Mouse (Mus musculus) heart, postnatal 0 days (tissue): Measurements from ENCODE around the gene Lta. TPM values are rescaled to one million over a fixed set of nuclear protein-coding genes. Genes with fewer than 3 reads are reported as not detected.
A peak's percentile ranks its signal among the peaks of the same experiment; 100 is the strongest.

Experiments used
- ATAC-seq: fragments of 200-750 bp; cut with Nextera tagmentation; 2 replicates; pipeline ENCODE4 v1.8.0; 2017; ENCODE audit warnings: low read depth, moderate number of reproducible peaks, moderate library complexity; ENCODE audit not compliant: insufficient read depth
- DNase-seq: peaks from one replicate; pipeline ENCODE4 v3.0.0-alpha.2; 2016; ENCODE audit warnings: low spot score
- H3K27ac ChIP-seq: fragments of 300-500 bp; sonication (generic); 2 replicates; pipeline ENCODE4 v1.5.1; 2014; ENCODE audit warnings: low read depth, mild to moderate bottlenecking
- H3K27me3 ChIP-seq: fragments of 300-500 bp; sonication (generic); 2 replicates; pipeline ENCODE4 v1.6.1; 2014; ENCODE audit warnings: low read length, mixed read lengths; ENCODE audit not compliant: control insufficient read depth, insufficient read depth
- H3K36me3 ChIP-seq: fragments of 300-500 bp; sonication (generic); replicated peaks from 2 replicates; pipeline ENCODE4 v1.6.1; 2014; ENCODE audit warnings: low read length, mixed read lengths; ENCODE audit not compliant: control insufficient read depth, insufficient read depth
- H3K4me1 ChIP-seq: fragments of 300-500 bp; sonication (generic); 2 replicates; pipeline ENCODE4 v1.6.1; 2014; ENCODE audit warnings: antibody characterized with exemption; ENCODE audit not compliant: control insufficient read depth, insufficient read depth
- H3K4me2 ChIP-seq: fragments of 300-500 bp; sonication (generic); 2 replicates; pipeline ENCODE4 v1.6.1; 2014; ENCODE audit warnings: low read depth, mild to moderate bottlenecking, low read length, moderate library complexity
- H3K4me3 ChIP-seq: fragments of 300-500 bp; sonication (generic); 2 replicates; pipeline ENCODE4 v1.5.1; 2014; ENCODE audit warnings: low read depth, low read length
- H3K9ac ChIP-seq: fragments of 300-500 bp; sonication (generic); replicated peaks from 2 replicates; pipeline ENCODE4 v1.6.1; 2014; ENCODE audit warnings: low read depth, low read length, mixed read lengths
- H3K9me3 ChIP-seq: fragments of 300-500 bp; sonication (generic); replicated peaks from 2 replicates; pipeline ENCODE4 v1.6.1; 2016; ENCODE audit warnings: low read length; ENCODE audit not compliant: control insufficient read depth
- CTCF ChIP-seq: IDR thresholded peaks from 2 replicates; pipeline ENCODE4 v1.5.1; 2016; ENCODE audit warnings: antibody characterized with exemption, control low read depth, low read depth
- EP300 ChIP-seq: IDR thresholded peaks from 2 replicates; pipeline ENCODE4 v1.6.1; 2016; ENCODE audit warnings: antibody characterized with exemption, low read depth
- WGBS: fragments of 180-500 bp; shearing (Covaris S2); extraction: QIAGEN DNeasy Blood & Tissue Kit; methylation state at CpG from one replicate; pipeline ENCODE4 v1.1.7; 2014; 5-methylcytosine and 5-hydroxymethylcytosine counted together
- polyA plus RNA-seq: library from polyadenylated mRNA; unstranded; fragments of >200 nt; fragmentation: Nextera tagmentation; extraction: Ambion mirVana; gene quantifications from 2 replicates; pipeline ENCODE4 v1.2.1, GENCODE M21; 2015
- total RNA-seq: library from RNA; depleted of rRNA; stranded (reverse); fragments of >200 nt; gene quantifications from 2 replicates; pipeline ENCODE4 v1.2.3, GENCODE M21; 2014; ENCODE audit warnings: low replicate concordance; rRNA removed

The Lta gene
- total RNA-seq: not detected in 2 replicates
- not detected in 2 replicates for polyA plus RNA-seq

GRCm38 (mm10) chr17:35204494-35205379 is at the start of gene Lta:
Lta (minus strand) TSS chr17:35205351.
- no peaks in the 10 kb centered on the region for H3K4me1 ChIP-seq
- DNase-seq (no peak), ATAC-seq (no peak)
- H3K9me3 ChIP-seq: no peaks in the 10 kb centered on the region
- H3K4me2 ChIP-seq: no peak within 1 kb of the TSS
- peaks cover 46% of the 10 kb centered on the region for H3K27me3 ChIP-seq
- no peak within 1 kb of the TSS for H3K9ac ChIP-seq
- TF ChIP-seq EP300 (no peak), CTCF (no peak)
- H3K36me3 ChIP-seq: no peaks in the 10 kb centered on the region
- no peak within 1 kb of the TSS; the same call in 1 of the 2 replicates for H3K27ac ChIP-seq
- no peak within 1 kb of the TSS for H3K4me3 ChIP-seq
- 30% methylated on average over 20 of the region's 20 CpGs for WGBS

GRCm38 (mm10) chr17:35254241-35255098 is 49.3 kb upstream of the Lta start:
- H3K9ac ChIP-seq: no peak overlapping the region
- 0 out of 2 replicates have a peak, but pooled peaks cover 8% of the 10 kb centered on the region for H3K4me1 ChIP-seq
- no peak for DNase-seq
- H3K9me3 ChIP-seq: no peaks in the 10 kb centered on the region
- TF ChIP-seq CTCF (peak; percentile 75), EP300 (no peak)
- H3K36me3 ChIP-seq: peaks cover 45% of the 10 kb centered on the region
- ATAC-seq: peak; percentile 31
- no peak overlapping the region for H3K4me2 ChIP-seq
- H3K27ac ChIP-seq: no peak overlapping the region
- WGBS: 55% methylated on average over 11 of the region's 11 CpGs
- no peak overlapping the region for H3K4me3 ChIP-seq
- 0 out of 2 replicates have a peak, but pooled peaks cover 6% of the 10 kb centered on the region for H3K27me3 ChIP-seq

GRCm38 (mm10) chr17:35253293-35254093 is 48.3 kb upstream of the Lta start:
- no peak overlapping the region for H3K27ac ChIP-seq
- no peak for DNase-seq
- H3K4me3 ChIP-seq: no peak overlapping the region
- WGBS: 84% methylated on average over 32 of the region's 32 CpGs
- no peak for TF ChIP-seq EP300
- no peak for TF ChIP-seq CTCF
- no peaks in the 10 kb centered on the region for H3K27me3 ChIP-seq
- no peak for ATAC-seq
- H3K4me2 ChIP-seq: no peak overlapping the region
- H3K36me3 ChIP-seq: peaks cover 55% of the 10 kb centered on the region
- H3K4me1 ChIP-seq: 0 out of 2 replicates have a peak, but pooled peaks cover 8% of the 10 kb centered on the region
- no peaks in the 10 kb centered on the region for H3K9me3 ChIP-seq
- H3K9ac ChIP-seq: no peak overlapping the region

- H3K4me2 ChIP-seq: no peak overlapping the region
- H3K9me3 ChIP-seq: no peaks in the 10 kb centered on the region
- WGBS: 74% methylated on average over 17 of the region's 18 CpGs
- H3K27me3 ChIP-seq: no peaks in the 10 kb centered on the region
- peaks cover 62% of the 10 kb centered on the region for H3K36me3 ChIP-seq
- DNase-seq: no peak
- 0 out of 2 replicates have a peak, but pooled peaks cover 5% of the 10 kb centered on the region for H3K4me1 ChIP-seq
- H3K4me3 ChIP-seq: no peak overlapping the region
- TF ChIP-seq CTCF: no peak
- TF ChIP-seq EP300: no peak
- ATAC-seq: no peak; the same call in 1 of the 2 replicates
- H3K9ac ChIP-seq: no peak overlapping the region
- no peak overlapping the region for H3K27ac ChIP-seq
These were observed 47.6 kb upstream of the Lta start for GRCm38 (mm10) chr17:35252619-35253292.
